Mouse (Mus musculus) liver, adult 2 months (tissue): ENCODE data around the gene Magt1. TPM values are rescaled to one million over a fixed set of nuclear protein-coding genes. Genes with fewer than 3 reads are reported as not detected.

ENCODE experiments used
- DNase-seq: peaks from one replicate; pipeline ENCODE4 v3.0.0-alpha.2; 2011; ENCODE audit warnings: low read depth, low spot score; ENCODE audit errors: extremely low read depth
- H3K27ac ChIP-seq: fragments of 200-500 bp; replicated peaks from 2 replicates; pipeline ENCODE4 v1.5.1; 2012; ENCODE audit warnings: low read depth, mild to moderate bottlenecking, control low read depth, inconsistent platforms, low read length; ENCODE audit not compliant: insufficient read depth
- H3K27me3 ChIP-seq: fragments of 200-500 bp; 2 replicates; pipeline ENCODE4 v1.6.1; 2012; ENCODE audit warnings: mild to moderate bottlenecking, moderate library complexity, low read length, inconsistent platforms; ENCODE audit not compliant: control insufficient read depth, insufficient read depth
- H3K36me3 ChIP-seq: fragments of 200-500 bp; 2 replicates; pipeline ENCODE4 v1.6.1; 2012; ENCODE audit warnings: low read length, inconsistent platforms; ENCODE audit not compliant: control insufficient read depth, insufficient read depth
- H3K4me1 ChIP-seq: fragments of 200-500 bp; 2 replicates; pipeline ENCODE4 v1.6.1; 2011; ENCODE audit warnings: low read length; ENCODE audit not compliant: control insufficient read depth, insufficient read depth
- H3K4me3 ChIP-seq: fragments of 200-500 bp; 2 replicates; pipeline ENCODE4 v1.5.1; 2011; ENCODE audit warnings: low read depth, mild to moderate bottlenecking, control low read depth, low read length, moderate library complexity; ENCODE audit not compliant: insufficient read depth
- H3K79me2 ChIP-seq: fragments of 200-500 bp; 2 replicates; pipeline ENCODE4 v1.6.1; 2012; ENCODE audit warnings: inconsistent platforms, mild to moderate bottlenecking, low read length, moderate library complexity; ENCODE audit not compliant: control insufficient read depth, insufficient read depth
- H3K9ac ChIP-seq: fragments of 200-500 bp; 2 replicates; pipeline ENCODE4 v1.6.1; 2012; ENCODE audit warnings: low read depth, mild to moderate bottlenecking, control low read depth, inconsistent platforms, low read length
- CTCF ChIP-seq: fragments of 200-500 bp; IDR thresholded peaks from 2 replicates; pipeline ENCODE4 v1.5.1; 2011; ENCODE audit warnings: low read depth, low read length, control low read depth
- POLR2A ChIP-seq: fragments of 200-500 bp; IDR thresholded peaks from 2 replicates; pipeline ENCODE4 v1.6.1; 2011; ENCODE audit warnings: low read length, control low read depth; ENCODE audit not compliant: insufficient read depth; ENCODE audit errors: extremely low read depth
- WGBS: fragments of 180-500 bp; shearing (Covaris S2); methylation state at CpG from one replicate; pipeline ENCODE4 v1.1.7; 2018; 5-methylcytosine and 5-hydroxymethylcytosine counted together
- polyA plus RNA-seq: library from polyadenylated mRNA; depleted of rRNA; stranded (reverse); fragments of >200 nt; gene quantifications from 2 replicates; pipeline ENCODE4 v1.2.3, GENCODE M21; 2012; rRNA removed
- total RNA-seq: library from RNA; depleted of rRNA; stranded (reverse); fragments of >200 nt; gene quantifications from 2 replicates; pipeline ENCODE4 v1.2.3, GENCODE M21; 2014; rRNA removed

Magt1 gene
- total and polyA plus RNA-seq, 2 experiments: 8.9 to 55.3 TPM

- Histone ChIP-seq H3K4me3 (no peak overlapping the region), H3K4me1 (peaks cover 1% of the 10 kb centered on the region), H3K36me3 (no peaks in the 10 kb centered on the region), H3K79me2 (peaks cover 7% of the 10 kb centered on the region; the same call in 1 of the 2 replicates), H3K27ac (no peak overlapping the region), H3K9ac (no peak overlapping the region), H3K27me3 (no peaks in the 10 kb centered on the region)
- TF ChIP-seq CTCF (no peak), POLR2A (no peak)
- DNase-seq: no peak
- WGBS: 71% methylated on average over 2 of the region's 2 CpGs
Observed at GRCm38 (mm10) chrX:105921421-105921820, 90.3 kb downstream of the Magt1 start.

Other genes with a start within 250 kb of the Magt1 start
- gene Fgf16, start 247.6 kb downstream of the Magt1 start, total RNA-seq: not detected in 2 replicates
- not detected in 2 replicates for gene Fgf16, start 247.6 kb downstream of the Magt1 start, polyA plus RNA-seq
- 78.1 and 81.2 TPM in 2 replicates for gene Atrx, start 82.5 kb downstream of the Magt1 start, total RNA-seq
- gene Atrx, start 82.5 kb downstream of the Magt1 start, polyA plus RNA-seq: 10.5 and 11.8 TPM in 2 replicates
- 366 and 416 TPM in 2 replicates for gene Cox7b, start 3.8 kb upstream of the Magt1 start, total RNA-seq
- 134 and 154 TPM in 2 replicates for gene Cox7b, start 3.8 kb upstream of the Magt1 start, polyA plus RNA-seq
- 5.7 and 6.0 TPM in 2 replicates for gene Atp7a, start 15.4 kb upstream of the Magt1 start, total RNA-seq
- 0.65 and 0.94 TPM in 2 replicates for gene Atp7a, start 15.4 kb upstream of the Magt1 start, polyA plus RNA-seq
- 1.9 and 2.4 TPM in 2 replicates for gene Tlr13, start 131.3 kb upstream of the Magt1 start, total RNA-seq
- 0.19 and 0.71 TPM in 2 replicates for gene Tlr13, start 131.3 kb upstream of the Magt1 start, polyA plus RNA-seq
- 472 and 496 TPM in 2 replicates for gene Pgk1, start 175.2 kb upstream of the Magt1 start, total RNA-seq
- 134 and 154 TPM in 2 replicates for gene Pgk1, start 175.2 kb upstream of the Magt1 start, polyA plus RNA-seq
- gene Taf9b, start 209.3 kb upstream of the Magt1 start, total RNA-seq: 0.83 and 1.3 TPM in 2 replicates
- gene Taf9b, start 209.3 kb upstream of the Magt1 start, polyA plus RNA-seq: 0.29 and 0.40 TPM in 2 replicates
- not detected in 2 replicates for gene Fnd3c2, start 243.5 kb upstream of the Magt1 start, total RNA-seq
- not detected in 2 replicates for gene Fnd3c2, start 243.5 kb upstream of the Magt1 start, polyA plus RNA-seq